Mouse (Mus musculus) layer of hippocampus, adult 8-10 months (tissue): Measurements from ENCODE around the gene Zfp12. TPM values are rescaled to one million over a fixed set of nuclear protein-coding genes. Genes with fewer than 3 reads are reported as not detected.

Experiments used
- DNase-seq, 2 experiments: peaks; one replicate each; pipeline ENCODE4 v3.0.0; 2022; ENCODE audit warnings: low spot score in 2 of 2
- total RNA-seq, 4 experiments: library from RNA; stranded (reverse); gene quantifications; 2 replicates each; pipeline ENCODE4 v1.2.4; 2022

The Zfp12 gene
- total RNA-seq, 4 experiments from 2014 or later, result 27.6 to 38.7 (median 35.6) TPM

DNA sequence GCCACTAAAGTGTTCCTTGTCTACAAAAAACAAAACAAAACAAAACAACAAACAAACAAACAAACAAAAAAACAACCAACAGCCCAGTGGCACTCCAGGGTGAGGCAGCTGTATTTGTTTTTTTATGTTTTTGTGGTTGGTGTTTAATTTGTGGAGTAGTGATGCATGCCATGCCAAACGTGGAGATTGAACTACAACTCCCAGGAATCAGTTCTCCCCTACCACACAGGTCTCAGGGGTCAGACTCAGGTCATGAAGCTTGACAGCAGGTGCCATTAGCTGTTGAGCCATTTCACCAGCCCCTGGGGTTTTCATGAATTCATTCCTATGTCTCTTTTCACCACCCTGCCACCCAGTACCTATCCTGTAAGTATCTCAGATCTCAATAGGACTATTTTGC, 30.4 kb downstream of the Zfp12 start:
- no peak for DNase-seq

DNA sequence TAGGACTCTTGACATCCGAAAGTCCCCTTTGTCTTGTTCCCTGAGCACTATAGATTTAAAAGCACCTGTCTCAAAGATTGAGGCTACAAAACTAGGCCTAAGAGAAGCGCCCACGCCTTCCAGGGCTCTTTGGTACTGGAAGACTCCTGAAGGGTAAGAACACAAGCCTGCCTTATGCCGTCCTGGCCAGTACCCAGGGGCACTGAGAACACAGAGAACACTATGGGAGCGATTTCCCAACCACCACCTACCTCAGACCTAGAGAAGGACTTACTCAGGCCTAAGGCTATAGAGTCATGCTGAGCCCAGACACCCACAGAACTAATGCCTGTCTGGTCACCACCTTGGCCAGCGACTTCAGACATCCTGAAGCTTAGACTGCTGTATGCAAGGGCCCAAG, 31.8 kb downstream of the Zfp12 start:
- no peak for DNase-seq

DNA sequence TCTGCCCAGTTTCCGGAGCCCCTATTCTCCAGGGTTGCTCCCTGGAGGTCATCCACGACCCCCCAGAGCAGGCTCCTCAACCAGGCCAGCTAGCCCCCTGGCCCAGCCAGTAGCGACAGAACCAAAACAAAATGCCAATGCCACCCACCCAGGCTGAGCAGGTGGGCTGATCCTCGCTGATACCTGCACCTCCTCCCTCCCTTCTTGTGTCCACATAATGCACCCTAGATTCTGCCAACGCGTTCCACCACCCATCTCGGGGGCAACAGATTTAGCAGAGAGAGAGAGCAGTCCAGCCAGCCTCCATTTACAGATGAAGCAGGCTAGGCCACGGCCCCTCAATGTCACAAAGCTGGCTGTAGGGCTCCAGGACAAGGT, 34.0 kb downstream of the Zfp12 start:
- DNase-seq, result no peak

DNA sequence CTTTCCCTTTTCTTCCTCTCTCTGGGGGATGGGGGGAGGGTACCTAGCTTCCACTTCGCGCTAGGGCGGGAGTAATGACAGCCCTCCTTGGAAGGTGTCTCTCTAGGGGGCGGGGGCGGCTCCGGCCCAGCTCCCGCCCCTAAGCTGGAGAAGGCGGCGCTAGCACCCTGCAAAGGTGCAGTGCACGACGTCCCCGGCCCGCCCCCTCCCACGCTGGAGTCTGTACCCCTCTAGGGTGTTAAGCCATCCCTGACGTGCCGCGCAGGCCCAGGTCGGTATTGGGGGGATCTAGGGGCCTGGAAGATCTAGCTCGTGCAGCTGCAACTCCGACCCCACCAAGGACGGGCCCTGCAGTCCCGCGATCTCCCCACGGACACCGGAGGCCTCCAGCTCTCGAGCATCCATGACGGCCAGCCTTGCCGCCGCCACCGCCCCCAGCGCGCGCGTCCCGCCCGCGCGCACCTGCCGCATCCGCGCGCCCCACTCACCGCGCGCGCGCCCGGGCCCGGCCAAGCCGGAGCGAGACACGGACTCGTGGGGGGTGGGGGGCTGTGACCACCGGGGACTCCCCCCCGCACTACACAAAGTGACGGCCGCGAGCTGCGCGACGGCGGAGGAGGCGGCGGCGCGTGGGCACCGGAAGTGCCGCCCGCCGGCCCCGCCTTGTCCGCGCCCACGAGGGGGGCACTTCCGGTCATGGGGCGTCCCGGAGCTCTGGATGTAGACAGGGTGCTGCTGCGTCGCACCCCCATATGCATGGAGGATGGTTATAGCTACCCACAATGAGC, 34.6 kb downstream of the Zfp12 start, which contains the start of gene Zfp316:
TSS of gene Zfp316 (minus strand) at position 660 of the 788 bp plus-strand sequence.
- peak; percentile 48 to 62 for DNase-seq

DNA sequence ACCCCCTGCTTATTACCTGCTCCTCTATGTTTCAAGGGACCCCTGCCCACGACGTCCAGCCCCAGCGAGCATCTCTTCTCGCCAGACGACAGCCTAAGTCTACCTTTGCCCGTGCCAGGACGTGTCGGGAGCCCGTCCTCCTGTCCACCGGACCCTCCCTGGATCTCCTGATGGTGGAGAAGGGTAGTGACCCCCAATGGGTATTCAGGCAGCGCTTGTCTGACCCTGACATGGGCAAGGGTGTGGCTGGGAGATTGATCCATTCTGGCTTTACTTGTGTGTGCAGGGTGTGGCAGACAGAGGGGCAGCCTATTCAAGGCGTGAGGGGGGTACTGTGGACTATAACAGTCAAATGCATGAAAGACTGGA, 35.2 kb downstream of the Zfp12 start:
- no peak for DNase-seq

- DNase-seq, result peak in 1 of 2 experiments; percentile 48
Measured at GRCm38 (mm10) chr5:143271642-143272041, 36.7 kb downstream of the Zfp12 start.

DNA sequence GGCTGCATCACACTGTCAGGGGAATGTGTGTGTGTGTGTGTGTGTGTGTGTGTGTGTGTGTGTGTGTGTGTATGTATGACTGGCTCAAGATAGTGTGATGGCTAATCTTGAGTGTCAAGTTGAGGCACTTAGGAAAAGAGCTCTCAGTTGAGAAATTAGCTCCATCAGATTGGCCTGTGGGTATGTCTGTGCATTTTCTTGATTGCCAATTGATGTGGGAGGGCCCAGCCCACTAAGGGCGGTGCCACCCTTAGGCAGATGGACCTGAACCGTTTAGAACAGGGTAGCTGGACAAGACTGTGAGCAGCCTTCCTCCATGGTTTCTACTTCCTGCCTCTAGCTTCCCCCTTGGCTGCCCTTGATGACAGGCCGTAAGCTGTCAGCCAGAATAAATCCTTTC, 37.1 kb downstream of the Zfp12 start:
- DNase-seq, result no peak

- DNase-seq, result no peak
Measured at GRCm38 (mm10) chr5:143272540-143273330, 37.8 kb downstream of the Zfp12 start.

- no peak for DNase-seq
Measured at GRCm38 (mm10) chr5:143275761-143276160, 40.8 kb downstream of the Zfp12 start.

DNA sequence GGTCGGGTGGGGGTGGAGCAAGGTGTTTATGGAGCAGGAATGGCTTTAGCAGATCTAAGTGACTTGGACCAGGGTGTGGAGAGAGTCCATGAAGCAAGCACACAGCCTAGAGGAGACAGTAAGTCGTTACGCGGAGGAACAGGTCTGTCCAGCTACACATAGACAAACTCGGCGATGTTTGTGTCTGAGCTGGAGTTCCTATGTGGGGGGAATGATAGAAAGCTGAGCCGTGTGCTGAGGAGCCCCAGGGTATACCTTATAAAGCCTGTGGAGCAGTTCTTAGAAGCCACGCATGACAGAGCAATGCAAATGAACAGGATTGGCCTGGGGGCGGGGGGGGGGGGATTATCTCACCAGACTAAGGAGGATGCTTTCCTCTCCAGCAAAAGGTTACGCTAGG, 44.3 kb downstream of the Zfp12 start:
- DNase-seq, result no peak

- DNase-seq, result no peak
Measured at GRCm38 (mm10) chr5:143284762-143285161, 49.8 kb downstream of the Zfp12 start.

- no peak for DNase-seq
Measured at GRCm38 (mm10) chr5:143287774-143288328, 52.9 kb downstream of the Zfp12 start.

- no peak for DNase-seq
Measured at GRCm38 (mm10) chr5:143288378-143288911, 53.5 kb downstream of the Zfp12 start.

DNA sequence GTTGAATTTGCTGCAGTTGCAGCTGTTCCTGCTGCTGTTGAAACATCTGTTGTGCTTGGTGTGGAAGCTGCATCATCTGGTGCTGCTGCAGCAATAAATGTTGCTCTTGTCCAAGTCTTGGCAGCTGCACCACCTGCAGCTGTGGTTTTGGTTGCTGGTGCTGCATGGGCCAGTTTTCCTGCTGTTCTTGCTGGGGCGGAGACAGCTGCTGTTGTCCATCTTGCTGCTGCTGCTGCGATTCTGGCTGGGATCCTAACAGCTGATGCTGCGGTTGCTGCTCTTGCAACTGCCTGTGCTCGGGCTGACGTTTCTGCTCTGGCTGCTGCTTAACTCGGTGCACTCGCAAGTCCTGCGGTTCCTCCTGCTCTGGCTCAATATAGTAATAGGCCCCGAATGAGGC, 54.3 kb downstream of the Zfp12 start:
- DNase-seq, result no peak

DNA sequence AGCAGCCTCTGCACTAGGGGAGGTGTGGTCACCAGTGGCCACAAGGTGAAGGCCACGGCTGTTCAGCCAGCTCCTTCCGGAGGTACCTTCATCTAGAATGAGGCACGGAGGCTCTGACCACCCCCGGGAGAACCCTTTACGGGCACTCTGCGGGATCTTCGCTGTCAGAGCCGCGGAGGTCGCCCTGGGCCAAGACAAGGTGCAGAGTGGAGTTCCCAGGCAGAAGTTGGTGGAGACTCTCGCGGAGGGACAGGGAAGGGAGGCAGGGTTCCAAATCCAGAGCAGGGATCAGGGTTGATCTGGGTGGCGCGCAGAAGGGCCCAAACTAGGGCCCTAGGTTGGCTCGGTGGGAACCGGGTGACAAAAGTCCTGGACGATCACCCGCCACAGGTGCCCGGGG, 57.9 kb downstream of the Zfp12 start:
- DNase-seq, result no peak

GRCm38 (mm10) chr5:143293404-143293803, 58.4 kb downstream of the Zfp12 start, which contains the start of gene Zfp853:
Zfp853 (minus strand) TSS chr5:143293623.
- no peak for DNase-seq

DNA sequence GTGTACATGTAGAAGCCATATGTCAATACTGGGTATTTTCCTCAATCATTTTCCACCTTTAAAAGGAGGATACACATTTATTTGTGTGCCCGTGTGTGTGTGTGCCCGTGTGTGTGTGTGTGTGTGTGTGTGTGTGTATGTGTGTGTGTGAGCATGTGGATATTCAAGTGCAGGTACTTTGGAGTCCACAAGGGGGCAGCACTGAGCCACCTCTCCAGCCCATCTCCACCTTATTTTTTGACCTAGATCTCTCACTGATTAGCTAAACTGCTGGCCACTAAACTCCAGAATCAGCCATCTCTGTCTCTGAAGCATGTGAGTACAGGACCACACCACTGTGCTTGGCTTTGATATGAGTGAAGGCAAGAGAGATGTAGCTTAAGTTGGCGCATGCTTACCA, 59.9 kb downstream of the Zfp12 start:
- DNase-seq, result no peak

- DNase-seq, result no peak
Measured at GRCm38 (mm10) chr5:143295330-143295729, 60.4 kb downstream of the Zfp12 start.

GRCm38 (mm10) chr5:143297986-143298385, 63.0 kb downstream of the Zfp12 start:
- DNase-seq, result no peak

GRCm38 (mm10) chr5:143298391-143298790, 63.4 kb downstream of the Zfp12 start:
- no peak for DNase-seq
